In the genomic region with DNA sequence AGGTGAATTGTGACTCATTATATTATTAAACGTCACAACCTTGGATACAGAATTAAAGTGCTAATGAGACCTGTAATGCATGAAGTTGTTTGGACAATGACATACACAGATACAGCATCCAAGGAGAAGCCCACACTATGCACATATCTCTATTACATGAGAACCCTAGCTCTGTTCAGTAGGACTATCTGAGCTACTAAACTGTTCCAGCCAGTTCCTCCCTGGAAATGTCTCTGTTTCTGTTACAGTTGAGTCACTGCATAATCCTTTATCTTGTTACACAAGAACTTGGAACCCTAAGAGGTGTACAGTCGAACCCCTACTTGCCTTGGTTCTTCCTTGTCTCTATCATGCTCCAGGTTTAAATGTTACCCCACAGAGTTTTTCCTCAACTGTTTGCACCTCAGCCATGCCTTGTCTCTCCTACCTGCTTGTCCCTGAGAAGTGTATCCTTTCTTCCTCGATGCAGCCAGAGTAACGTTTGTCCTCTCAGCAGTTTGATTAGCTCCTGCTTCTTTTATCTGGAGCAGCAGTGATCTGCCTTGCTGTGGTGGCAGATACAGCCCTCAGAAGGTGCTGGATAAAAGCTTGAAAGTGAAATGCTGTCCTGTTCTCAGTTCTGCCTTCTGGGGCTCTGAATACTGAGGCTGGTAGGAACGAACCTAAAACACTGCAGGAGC, we compare ENCODE assay signal across 23 mouse cellular contexts. TPM values are rescaled to one million over a fixed set of nuclear protein-coding genes. Genes with fewer than 3 reads are reported as not detected.
DNase-seq lines count a peak whose midpoint lies in the region; ATAC-seq lines count a peak whose summit lies in the region.
"Had no signal": no experiment of that assay in that cellular context is flagged by ENCODE, and none has a peak within 500 bp of the region (broad histone marks: within the 10 kb centered on the region; RNA-seq: fewer than 3 reads in every experiment).

No protein-coding gene starts in this region.

- H3K9me3 ChIP-seq in heart, embryonic 15.5 days (replicated peaks): no peaks in the 10 kb centered on the region
- no peaks in the 10 kb centered on the region for H3K9me3 ChIP-seq in liver, embryonic 16.5 days (replicated peaks; ENCODE audit: control insufficient read depth, low read length)
- H3K9me3 ChIP-seq: embryonic facial prominence, embryonic 13.5 days; hindbrain, embryonic 15.5 days; intestine, embryonic 15.5 days; limb, embryonic 15.5 days; megakaryocyte, embryonic 14.5 days; neural tube, embryonic 15.5 days had no signal

- peak overlapping the region; percentile 81 for H3K27ac ChIP-seq in heart, embryonic 15.5 days
- H3K27ac ChIP-seq in liver, embryonic 16.5 days (ENCODE audit: low read length): peak overlapping the region; percentile 61
- H3K27ac ChIP-seq: embryonic facial prominence, embryonic 13.5 days; hindbrain, embryonic 15.5 days; intestine, embryonic 15.5 days; limb, embryonic 15.5 days; neural tube, embryonic 15.5 days had no signal

- no peak for ATAC-seq in heart, embryonic 15.5 days (replicated peaks; ENCODE audit: insufficient number of reproducible peaks, insufficient read depth, low FRiP score, low read depth)
- ATAC-seq in erythroid progenitor cell, adult 5-6 weeks (replicated peaks; ENCODE audit: low FRiP score, poor library complexity, severe bottlenecking): peak; percentile 80
- ATAC-seq in liver, embryonic 16.5 days (ENCODE audit: low read depth): peak; percentile 82
- ATAC-seq: forebrain, embryonic 16.5 days; intestine, embryonic 15.5 days; midbrain, embryonic 16.5 days had no signal

- no peak overlapping the region for H3K4me2 ChIP-seq in heart, embryonic 15.5 days
- H3K4me2 ChIP-seq in liver, embryonic 16.5 days (ENCODE audit: low read depth, low read length): peak overlapping the region; percentile 2; the same call in 1 of the 2 replicates
- H3K4me2 ChIP-seq: embryonic facial prominence, embryonic 13.5 days; hindbrain, embryonic 15.5 days; intestine, embryonic 15.5 days; limb, embryonic 15.5 days; neural tube, embryonic 15.5 days had no signal

- no peak overlapping the region for H3K4me3 ChIP-seq in heart, embryonic 15.5 days
- H3K4me3 ChIP-seq in liver, embryonic 16.5 days (ENCODE audit: low read depth, low read length): no peak overlapping the region
- H3K4me3 ChIP-seq: embryonic facial prominence, embryonic 13.5 days; hindbrain, embryonic 15.5 days; intestine, embryonic 15.5 days; limb, embryonic 15.5 days; megakaryocyte, embryonic 14.5 days; neural tube, embryonic 15.5 days had no signal

- peaks cover 3% of the 10 kb centered on the region; the same call in 1 of the 2 replicates for H3K36me3 ChIP-seq in heart, embryonic 15.5 days
- H3K36me3 ChIP-seq in liver, embryonic 16.5 days (ENCODE audit: control insufficient read depth, insufficient read depth): no peaks in the 10 kb centered on the region
- H3K36me3 ChIP-seq: hindbrain, embryonic 15.5 days; intestine, embryonic 15.5 days; neural tube, embryonic 15.5 days had no signal

- WGBS in heart, embryonic 15.5 days: 52% methylated on average over 5 of the region's 5 CpGs
- 24% methylated on average over 5 of the region's 5 CpGs for WGBS in liver, embryonic 16.5 days (ENCODE audit: insufficient replicate concordance)

- H3K4me1 ChIP-seq in heart, embryonic 15.5 days (replicated peaks): peaks cover 30% of the 10 kb centered on the region
- peaks cover 18% of the 10 kb centered on the region for H3K4me1 ChIP-seq in liver, embryonic 16.5 days (ENCODE audit: control insufficient read depth, low read depth, low read length)
- H3K4me1 ChIP-seq: embryonic facial prominence, embryonic 13.5 days; hindbrain, embryonic 15.5 days; intestine, embryonic 15.5 days; neural tube, embryonic 15.5 days had no signal

- H3K9ac ChIP-seq in heart, embryonic 15.5 days: no peak overlapping the region
- H3K9ac ChIP-seq in liver, embryonic 16.5 days (ENCODE audit: low read depth, low read length): no peak overlapping the region; the same call in 1 of the 2 replicates
- H3K9ac ChIP-seq: embryonic facial prominence, embryonic 13.5 days; hindbrain, embryonic 15.5 days; intestine, embryonic 15.5 days; limb, embryonic 15.5 days; neural tube, embryonic 15.5 days had no signal

- H3K27me3 ChIP-seq in heart, embryonic 15.5 days: no peaks in the 10 kb centered on the region
- H3K27me3 ChIP-seq in liver, embryonic 16.5 days (ENCODE audit: control insufficient read depth, insufficient read depth, low read depth, low read length): no peaks in the 10 kb centered on the region
- H3K27me3 ChIP-seq: embryonic facial prominence, embryonic 13.5 days; hindbrain, embryonic 15.5 days; intestine, embryonic 15.5 days; limb, embryonic 15.5 days; neural tube, embryonic 15.5 days had no signal

- no peak for DNase-seq in heart, adult 18-20 months
- DNase-seq in MEL-GATA-1-ER (ENCODE audit: extremely low read depth, low read depth): peak; percentile 29
- DNase-seq in embryo, embryonic 10.5 days (ENCODE audit: low spot score): no peak
- no peak for DNase-seq in kidney, postnatal 25 days
- DNase-seq: adrenal gland, adult 2 months; B cell, adult 2 months; cerebellum, adult 9-10 months; kidney, adult 9 months; kidney, postnatal 4 days; lung, postnatal 14 days; thymus, adult 18-20 months; thymus, postnatal 4 days had no signal

RNA-seq across cellular contexts. Expression of a gene that starts 10.0 kb away (rescaled TPM):
- polyA plus RNA-seq in heart, embryonic 15.5 days (2015; fragmentation: Nextera tagmentation; extraction: Ambion mirVana): 50.3 and 56.1 TPM in 2 replicates
- 10 to 100 TPM; 32.8 to 37.1 TPM for total RNA-seq in heart, adult 18-20 months (2021)
- total RNA-seq in erythroid progenitor cell, adult 5-6 weeks (2015; ENCODE audit: low replicate concordance): 59.1 and 60.2 TPM in 2 replicates
- total RNA-seq in erythroid progenitor cell, adult 5-6 weeks (2017; ENCODE audit: low replicate concordance): 46.1 and 70.6 TPM in 2 replicates
- 20.3 and 22.5 TPM in 2 replicates for polyA plus RNA-seq in liver, embryonic 16.5 days (2015; fragmentation: Nextera tagmentation; extraction: Ambion mirVana)
